Mouse (Mus musculus): Measurements from ENCODE around the gene Methig1. TPM values are rescaled to one million over a fixed set of nuclear protein-coding genes. Genes with fewer than 3 reads are reported as not detected.
"Not testable (repeated sequence)": the region's sequence is repeated elsewhere in the genome, so short reads cannot be mapped to it uniquely, and the experiment has no call there.

The Methig1 gene
- polyA plus RNA-seq, 2 experiments: not detected

DNA sequence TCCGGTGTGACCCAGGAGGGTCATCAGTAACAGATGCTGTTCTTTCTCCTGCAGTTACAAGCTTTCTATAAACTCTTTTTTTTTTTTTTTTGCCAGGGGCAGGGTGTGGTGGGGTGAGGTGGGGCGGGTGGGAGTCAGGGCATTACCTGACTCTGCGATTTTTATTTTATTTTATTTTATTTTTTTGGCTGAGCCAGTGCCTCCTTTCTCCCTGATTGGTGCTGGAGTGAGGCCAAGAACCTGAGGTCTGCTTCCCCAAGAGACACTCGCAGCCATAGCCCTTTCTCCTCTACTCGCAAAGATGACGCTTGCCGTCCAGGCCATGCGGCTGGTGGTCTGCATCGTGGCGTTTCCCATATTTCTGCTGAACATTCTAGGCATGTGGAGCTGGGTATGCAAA is 18.3 kb upstream of the Methig1 start, which contains the start of gene Mettl7a3:
TSS of gene Mettl7a3 (plus strand) at position 301 of the 400 bp plus-strand sequence.
- Histone ChIP-seq H3K36me3 (ENCODE audit: control insufficient read depth, insufficient read depth, low read length) (no peaks in the 10 kb centered on the region), H3K4me3 (replicated peaks; ENCODE audit: low read length) (no peak within 1 kb of the TSS), H3K9me3 (ENCODE audit: control insufficient read depth, low read length) (no peaks in the 10 kb centered on the region), H3K4me1 (ENCODE audit: control insufficient read depth, insufficient read depth, low read length) (no peaks in the 10 kb centered on the region), H3K27me3 (ENCODE audit: control insufficient read depth, insufficient read depth, low read length) (no peaks in the 10 kb centered on the region), H3K4me2 (replicated peaks; ENCODE audit: low read depth, low read length, severe bottlenecking) (no peak within 1 kb of the TSS), H3K27ac (replicated peaks; ENCODE audit: low read depth, low read length) (no peak within 1 kb of the TSS), H3K9ac (ENCODE audit: low read depth, low read length, severe bottlenecking) (no peak within 1 kb of the TSS)
- no peak for TF ChIP-seq POLR2A (IDR thresholded peaks at IDR 0.05; ENCODE audit: borderline replicate concordance, extremely low read depth, insufficient read depth, insufficient read length)
- no peak for ATAC-seq (ENCODE audit: low FRiP score, low read depth)
- DNase-seq (ENCODE audit: low spot score): no peak
- WGBS: 40% methylated on average over 10 of the region's 10 CpGs

- H3K36me3 ChIP-seq (ENCODE audit: control insufficient read depth, insufficient read depth, low read length); H3K9me3 ChIP-seq (ENCODE audit: control insufficient read depth, low read length); ATAC-seq (ENCODE audit: low FRiP score, low read depth); DNase-seq (ENCODE audit: low spot score); H3K9ac ChIP-seq (ENCODE audit: low read depth, low read length, severe bottlenecking); H3K27ac ChIP-seq (replicated peaks; ENCODE audit: low read depth, low read length); H3K4me2 ChIP-seq (replicated peaks; ENCODE audit: low read depth, low read length, severe bottlenecking); H3K27me3 ChIP-seq (ENCODE audit: control insufficient read depth, insufficient read depth, low read length); H3K4me3 ChIP-seq (replicated peaks; ENCODE audit: low read length); H3K4me1 ChIP-seq (ENCODE audit: control insufficient read depth, insufficient read depth, low read length): not testable (repeated sequence)
These were observed 15.6 kb upstream of the Methig1 start for GRCm38 (mm10) chr15:100337328-100337727.

GRCm38 (mm10) chr15:100337847-100338246 is 15.1 kb upstream of the Methig1 start:
- H3K4me3 ChIP-seq (replicated peaks; ENCODE audit: low read length); ATAC-seq (ENCODE audit: low FRiP score, low read depth); H3K27ac ChIP-seq (replicated peaks; ENCODE audit: low read depth, low read length); H3K4me2 ChIP-seq (replicated peaks; ENCODE audit: low read depth, low read length, severe bottlenecking); H3K27me3 ChIP-seq (ENCODE audit: control insufficient read depth, insufficient read depth, low read length); DNase-seq (ENCODE audit: low spot score); H3K9me3 ChIP-seq (ENCODE audit: control insufficient read depth, low read length); H3K4me1 ChIP-seq (ENCODE audit: control insufficient read depth, insufficient read depth, low read length); H3K36me3 ChIP-seq (ENCODE audit: control insufficient read depth, insufficient read depth, low read length); H3K9ac ChIP-seq (ENCODE audit: low read depth, low read length, severe bottlenecking): not testable (repeated sequence)
- 32% methylated on average over 7 of the region's 10 CpGs for WGBS

GRCm38 (mm10) chr15:100341314-100341980 is 11.5 kb upstream of the Methig1 start:
- ATAC-seq (ENCODE audit: low FRiP score, low read depth); H3K4me1 ChIP-seq (ENCODE audit: control insufficient read depth, insufficient read depth, low read length); H3K4me3 ChIP-seq (replicated peaks; ENCODE audit: low read length); H3K9me3 ChIP-seq (ENCODE audit: control insufficient read depth, low read length); DNase-seq (ENCODE audit: low spot score); H3K9ac ChIP-seq (ENCODE audit: low read depth, low read length, severe bottlenecking); H3K27ac ChIP-seq (replicated peaks; ENCODE audit: low read depth, low read length); H3K36me3 ChIP-seq (ENCODE audit: control insufficient read depth, insufficient read depth, low read length); H3K4me2 ChIP-seq (replicated peaks; ENCODE audit: low read depth, low read length, severe bottlenecking); H3K27me3 ChIP-seq (ENCODE audit: control insufficient read depth, insufficient read depth, low read length): not testable (repeated sequence)
- WGBS: 49% methylated on average over 4 of the region's 5 CpGs

- Histone ChIP-seq H3K4me2 (replicated peaks; ENCODE audit: low read depth, low read length, severe bottlenecking) (no peak overlapping the region), H3K4me3 (replicated peaks; ENCODE audit: low read length) (no peak overlapping the region), H3K27me3 (ENCODE audit: control insufficient read depth, insufficient read depth, low read length) (no peaks in the 10 kb centered on the region), H3K9ac (ENCODE audit: low read depth, low read length, severe bottlenecking) (no peak overlapping the region), H3K27ac (replicated peaks; ENCODE audit: low read depth, low read length) (no peak overlapping the region), H3K4me1 (ENCODE audit: control insufficient read depth, insufficient read depth, low read length) (no peaks in the 10 kb centered on the region), H3K36me3 (ENCODE audit: control insufficient read depth, insufficient read depth, low read length) (no peaks in the 10 kb centered on the region), H3K9me3 (ENCODE audit: control insufficient read depth, low read length) (no peaks in the 10 kb centered on the region)
- no peak for TF ChIP-seq POLR2A (IDR thresholded peaks at IDR 0.05; ENCODE audit: borderline replicate concordance, extremely low read depth, insufficient read depth, insufficient read length)
- DNase-seq (ENCODE audit: low spot score): no peak
- ATAC-seq (ENCODE audit: low FRiP score, low read depth): no peak
These were observed 7.5 kb upstream of the Methig1 start for GRCm38 (mm10) chr15:100345484-100345883.

- Histone ChIP-seq H3K27me3 (ENCODE audit: control insufficient read depth, insufficient read depth, low read length) (no peaks in the 10 kb centered on the region), H3K4me2 (replicated peaks; ENCODE audit: low read depth, low read length, severe bottlenecking) (no peak overlapping the region), H3K4me3 (replicated peaks; ENCODE audit: low read length) (no peak overlapping the region), H3K27ac (replicated peaks; ENCODE audit: low read depth, low read length) (0 out of 2 replicates have a peak overlapping the region, but pooled peaks have one; percentile 52), H3K4me1 (ENCODE audit: control insufficient read depth, insufficient read depth, low read length) (peaks cover 7% of the 10 kb centered on the region), H3K9me3 (ENCODE audit: control insufficient read depth, low read length) (no peaks in the 10 kb centered on the region), H3K9ac (ENCODE audit: low read depth, low read length, severe bottlenecking) (no peak overlapping the region), H3K36me3 (ENCODE audit: control insufficient read depth, insufficient read depth, low read length) (no peaks in the 10 kb centered on the region)
- no peak for TF ChIP-seq POLR2A (IDR thresholded peaks at IDR 0.05; ENCODE audit: borderline replicate concordance, extremely low read depth, insufficient read depth, insufficient read length)
- WGBS: 65% methylated on average over 14 of the region's 14 CpGs
- no peak for DNase-seq (ENCODE audit: low spot score)
- ATAC-seq (ENCODE audit: low FRiP score, low read depth): no peak
These were observed 6.2 kb upstream of the Methig1 start for GRCm38 (mm10) chr15:100346761-100347160.

Measured in limb, embryonic 14.5 days (tissue).